Mouse (Mus musculus) lung, adult 2 months (tissue): ENCODE measurements around the gene Sigirr.

Experiments
- CTCF ChIP-seq: fragments of 200-500 bp; IDR thresholded peaks from 2 replicates; pipeline ENCODE4 v1.5.1; 2011; ENCODE audit warnings: mild to moderate bottlenecking, low read length, control low read depth; ENCODE audit not compliant: insufficient read depth
- POLR2A ChIP-seq: fragments of 200-500 bp; IDR thresholded peaks from 2 replicates; pipeline ENCODE4 v1.6.1; 2011; ENCODE audit warnings: low read depth, mild to moderate bottlenecking, control low read depth, low read length, borderline replicate concordance; ENCODE audit errors: extremely low read depth

DNA sequence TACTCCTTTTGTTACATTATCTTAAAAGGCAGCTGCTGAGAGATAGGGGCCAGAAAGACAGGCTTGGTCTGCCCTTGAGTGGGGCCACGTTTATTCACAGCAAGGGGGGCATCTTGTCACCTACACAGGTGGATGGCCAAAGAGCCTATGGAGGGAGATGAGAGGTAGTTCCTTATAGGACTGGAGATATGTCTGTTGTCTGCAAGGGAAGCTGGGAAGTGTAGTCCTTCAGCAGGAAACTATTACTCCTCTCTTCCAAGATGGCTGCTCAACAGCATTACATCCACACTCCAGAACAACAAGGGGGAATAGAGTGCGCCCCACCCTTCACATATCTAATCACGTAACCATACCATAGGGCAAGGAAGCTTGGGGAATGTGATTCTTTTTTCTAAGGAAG is 19.1 kb upstream of the Sigirr start:
- TF ChIP-seq CTCF (no peak), POLR2A (no peak)
